Mouse (Mus musculus) heart, postnatal 10 days (tissue): ENCODE results near the gene Prkar2b. TPM values are rescaled to one million over a fixed set of nuclear protein-coding genes. Genes with fewer than 3 reads are reported as not detected.

ENCODE experiments used
- DNase-seq, 2 experiments: peaks; one replicate each; pipeline ENCODE4 v3.0.0; 2021
- intact Hi-C: fragments of 180-260 bp; cut with DNase I; formaldehyde crosslinking; loops from one replicate; pipeline ENCODE4 v1.15.1; 2025
- total RNA-seq, 2 experiments: library from RNA; stranded (reverse); gene quantifications; 2 replicates each; pipeline ENCODE4 v1.2.3; 2021

The Prkar2b gene
- total RNA-seq: 10 to 100 TPM; 15.3 to 51.6 TPM

DNA sequence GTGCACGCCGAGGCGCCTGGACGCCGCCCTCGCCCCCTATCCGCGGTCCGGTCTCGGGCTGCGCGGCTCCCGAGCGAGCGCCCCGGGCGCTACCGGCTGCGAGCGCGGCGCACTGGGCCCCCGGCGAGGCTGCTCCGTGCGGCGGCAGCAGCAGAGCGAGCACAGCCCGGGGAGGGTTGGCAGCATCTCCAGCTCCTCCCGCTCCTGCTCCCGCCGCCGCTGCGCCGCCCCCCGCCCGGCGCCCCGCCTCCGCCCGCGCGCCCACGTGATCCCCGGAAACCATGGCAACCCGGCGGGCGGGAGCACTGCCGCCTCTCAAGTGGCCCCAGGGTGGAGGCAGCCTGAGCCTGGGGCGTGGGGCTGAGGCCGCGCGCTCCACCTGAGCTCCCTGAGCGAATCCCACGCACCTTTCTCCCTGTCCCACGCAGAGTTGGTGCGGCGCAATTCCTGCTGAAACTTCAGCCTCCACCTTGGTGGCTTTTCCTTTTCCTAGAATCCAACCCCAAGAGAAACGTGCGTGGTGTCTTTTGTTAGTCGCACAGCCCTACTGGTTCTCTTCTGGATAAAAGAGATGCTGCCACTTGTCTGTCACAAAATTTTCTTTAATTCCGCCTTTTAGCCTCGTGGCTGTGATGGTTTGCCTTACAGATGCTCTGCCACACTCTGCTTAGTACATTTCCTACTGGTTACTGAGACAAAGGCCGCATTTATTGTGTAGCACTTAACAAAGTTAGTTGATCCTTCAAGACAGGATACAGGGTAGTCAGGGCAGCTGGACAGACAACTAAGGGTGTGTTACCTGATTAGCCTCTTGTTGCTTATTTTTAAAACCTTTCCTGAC is at the start of gene Prkar2b:
TSS of gene Prkar2b (minus strand) at position 207 of the 841 bp plus-strand sequence.
- DNase-seq: peak; percentile 88 to 91
- intact Hi-C loops: loop anchor here (2.0 kb wide), 1 partner anchor 83 kb away; no protein-coding TSS in a partner anchor

DNA sequence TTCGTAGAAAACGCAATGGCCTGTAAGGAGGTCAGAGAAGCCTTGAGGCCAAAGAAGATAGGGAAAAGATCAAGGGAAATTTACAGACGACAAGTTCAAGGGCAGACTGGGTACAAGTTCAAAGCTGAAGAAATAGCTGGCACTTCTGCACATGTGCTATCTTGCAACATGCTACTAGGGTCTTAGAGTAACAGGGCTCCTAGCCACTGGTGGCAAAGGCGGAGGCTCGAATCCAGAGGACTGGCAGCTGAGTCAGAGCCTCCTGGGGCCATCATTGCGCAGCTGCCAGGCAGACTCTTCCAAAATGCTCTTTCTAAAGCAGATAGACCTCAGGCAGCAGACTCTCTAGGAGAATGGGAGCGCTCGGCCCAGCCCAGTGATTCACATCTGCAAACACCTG is 48.1 kb upstream of the Prkar2b start:
- intact Hi-C loops: no loop called here
- no peak for DNase-seq

DNA sequence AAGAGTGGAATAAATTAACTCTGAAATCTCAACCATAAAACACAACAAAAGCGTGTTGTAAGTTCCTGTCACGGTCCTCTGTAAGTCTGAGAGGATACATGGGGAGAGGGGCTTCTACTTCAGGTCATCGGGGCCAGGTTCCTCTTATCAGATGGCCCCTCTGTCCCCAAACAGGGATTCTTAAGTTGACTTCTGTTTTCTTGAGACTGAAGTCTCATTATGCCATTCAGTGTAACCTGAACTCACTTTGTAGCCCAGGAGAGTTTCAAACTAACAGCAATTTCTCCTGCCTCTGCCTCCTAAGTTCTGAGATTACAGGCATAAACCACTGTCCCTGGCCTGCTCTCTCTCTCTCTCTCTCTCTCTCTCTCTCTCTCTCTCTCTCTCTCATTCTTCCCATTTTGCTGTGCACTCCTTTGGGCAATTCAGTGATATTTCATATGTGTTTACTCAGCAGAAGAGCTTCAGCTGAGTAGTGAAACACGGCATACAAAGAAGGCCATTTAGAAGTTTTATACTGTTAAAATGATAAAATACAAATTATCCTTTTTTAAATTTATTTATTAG is 43.9 kb upstream of the Prkar2b start:
- intact Hi-C loops: no loop called here
- no peak for DNase-seq

DNA sequence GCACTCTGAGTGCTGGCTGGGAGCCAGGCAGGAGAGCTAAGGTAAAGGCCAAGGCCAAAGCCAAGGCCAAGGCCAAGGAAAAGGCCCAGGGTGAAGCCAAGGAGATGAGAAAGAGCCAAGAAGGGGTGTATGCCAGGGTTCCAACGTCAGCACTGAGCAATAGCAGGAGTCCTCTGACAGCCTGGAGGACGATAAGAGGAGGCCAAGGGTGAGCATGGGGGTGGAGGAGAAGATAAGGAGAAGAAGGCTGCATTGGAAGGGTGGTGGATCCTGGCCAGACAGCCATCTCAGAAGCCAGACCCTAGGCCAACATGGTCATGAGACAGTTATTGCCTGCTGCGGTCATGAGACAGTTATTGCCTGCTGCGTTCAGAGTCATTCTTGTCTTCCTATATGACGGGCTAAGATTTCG is 43.4 kb upstream of the Prkar2b start:
- DNase-seq: peak; percentile 42 to 58
- intact Hi-C loops: no loop called here

DNA sequence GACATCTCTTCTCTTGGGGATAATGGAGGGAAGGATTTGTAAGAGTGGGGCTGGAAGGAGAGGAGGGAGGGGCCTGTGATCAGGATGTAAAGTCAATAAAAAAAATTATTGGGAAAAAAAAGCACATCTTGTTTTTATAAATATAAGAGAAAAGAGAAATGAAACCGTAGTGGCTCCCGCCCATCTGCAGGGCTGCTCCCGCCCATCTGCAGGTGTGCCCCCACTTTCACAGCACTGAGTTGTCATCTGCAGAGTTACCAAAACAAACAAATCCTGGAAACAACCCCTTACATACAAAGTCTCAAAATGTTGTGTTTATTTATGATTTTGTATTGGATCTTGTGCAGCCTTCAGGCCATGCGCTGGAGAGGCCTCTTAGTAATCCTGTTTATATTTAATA is 40.2 kb upstream of the Prkar2b start:
- no peak for DNase-seq
- intact Hi-C loops: no loop called here

DNA sequence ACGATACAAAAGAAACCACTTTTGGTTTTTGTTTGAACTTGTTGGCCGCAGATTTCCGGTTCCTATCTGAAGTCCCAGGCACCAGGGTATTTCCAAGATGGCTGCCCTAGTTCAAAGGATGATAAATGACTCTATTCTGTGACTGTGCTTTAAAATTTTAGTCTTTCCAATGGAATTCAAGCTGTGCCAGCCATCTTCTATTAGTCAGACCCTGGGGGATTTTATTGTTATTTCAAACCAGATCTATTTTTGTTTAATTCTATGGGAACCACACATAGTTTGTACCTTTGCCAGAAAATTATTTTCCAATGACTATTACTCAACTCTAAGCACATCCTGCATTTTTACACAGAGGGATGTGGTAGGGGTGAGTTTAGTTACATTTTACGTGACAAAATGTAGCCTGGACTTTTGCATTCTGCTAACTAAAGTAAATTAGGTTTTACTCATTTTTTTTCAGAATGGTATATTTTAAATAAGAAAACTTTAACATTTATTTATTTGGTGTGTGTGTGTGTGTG is 38.6 kb upstream of the Prkar2b start:
- intact Hi-C loops: no loop called here
- DNase-seq: no peak

DNA sequence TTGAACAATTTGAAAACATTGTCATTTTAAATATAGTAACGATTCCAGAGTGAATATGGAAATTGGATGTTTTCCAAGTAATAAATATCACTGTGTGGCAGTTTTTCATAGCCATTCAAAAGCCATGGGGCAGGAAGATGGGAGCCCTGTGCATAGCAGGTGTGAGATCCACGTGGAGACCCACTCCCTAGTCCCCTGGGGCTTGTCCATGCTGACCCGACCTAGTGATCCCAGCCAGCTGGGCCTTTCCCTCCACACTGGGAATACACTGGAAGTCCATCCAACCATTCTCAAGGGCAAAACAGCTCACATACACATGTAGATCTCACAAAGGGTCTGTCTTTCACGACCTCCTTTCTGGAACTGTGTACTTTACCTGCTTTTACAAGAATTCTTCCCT is 37.5 kb upstream of the Prkar2b start:
- intact Hi-C loops: no loop called here
- no peak for DNase-seq

DNA sequence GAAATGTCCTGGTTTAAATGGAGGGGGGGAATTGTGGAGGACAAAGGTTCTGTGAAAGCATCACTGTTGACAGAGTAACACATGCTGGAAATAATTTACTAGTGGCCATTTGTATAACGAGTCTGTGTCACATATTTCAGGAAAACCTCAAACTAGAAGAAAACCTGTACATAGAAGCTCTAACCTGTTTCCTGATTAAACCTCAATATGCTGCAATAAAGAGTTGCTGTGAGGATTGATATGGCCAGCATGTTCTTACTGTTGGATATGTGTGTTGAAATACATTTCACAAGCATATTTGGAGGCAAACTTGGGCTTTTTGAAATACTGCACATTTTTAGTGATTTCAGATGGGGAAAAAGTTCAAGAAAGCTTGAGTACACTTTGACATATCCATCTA is 36.0 kb upstream of the Prkar2b start:
- DNase-seq: no peak

DNA sequence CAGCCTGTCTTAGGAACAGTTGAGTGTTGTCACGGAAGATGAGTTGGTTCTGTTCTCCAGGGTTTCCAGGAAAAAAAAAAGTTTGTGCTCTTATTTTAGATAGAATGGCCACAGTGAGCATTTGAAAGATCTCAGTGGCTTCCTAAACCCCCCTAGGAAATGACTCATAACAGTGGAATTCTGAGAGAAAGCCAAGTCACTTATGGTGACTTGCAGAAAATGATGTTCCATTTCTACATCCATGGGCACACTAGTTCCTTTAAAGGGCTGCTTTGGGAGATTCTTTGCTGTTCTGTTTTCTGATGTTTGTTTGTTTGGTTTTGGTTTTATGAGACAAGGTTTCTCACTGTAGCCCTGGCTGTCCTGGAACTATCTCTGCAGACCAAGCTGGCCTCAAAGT is 34.1 kb upstream of the Prkar2b start:
- intact Hi-C loops: no loop called here
- DNase-seq: no peak

More for the DNA sequence above, 36.0 kb upstream of the Prkar2b start:
- intact Hi-C loops: no loop called here

DNA sequence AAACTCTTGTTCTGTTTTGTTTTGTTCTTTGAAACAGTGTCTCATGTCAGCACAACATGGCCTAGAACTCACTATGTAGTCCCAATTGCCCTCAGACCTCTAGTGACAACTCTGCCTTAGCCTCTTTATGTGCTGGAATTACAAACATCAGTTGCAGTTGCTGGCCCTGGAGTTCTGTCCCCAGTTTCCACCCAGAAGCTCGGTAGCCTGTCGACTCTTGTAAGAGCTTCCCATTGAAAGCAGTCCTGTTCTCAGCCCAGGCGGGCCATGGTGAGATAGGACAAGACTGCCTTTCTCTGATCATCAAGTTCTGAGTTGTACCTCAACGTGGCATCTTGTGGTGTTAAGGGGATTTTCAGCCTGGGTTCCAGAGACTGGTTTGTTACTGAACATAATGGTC is 31.4 kb upstream of the Prkar2b start:
- intact Hi-C loops: no loop called here
- DNase-seq: no peak

DNA sequence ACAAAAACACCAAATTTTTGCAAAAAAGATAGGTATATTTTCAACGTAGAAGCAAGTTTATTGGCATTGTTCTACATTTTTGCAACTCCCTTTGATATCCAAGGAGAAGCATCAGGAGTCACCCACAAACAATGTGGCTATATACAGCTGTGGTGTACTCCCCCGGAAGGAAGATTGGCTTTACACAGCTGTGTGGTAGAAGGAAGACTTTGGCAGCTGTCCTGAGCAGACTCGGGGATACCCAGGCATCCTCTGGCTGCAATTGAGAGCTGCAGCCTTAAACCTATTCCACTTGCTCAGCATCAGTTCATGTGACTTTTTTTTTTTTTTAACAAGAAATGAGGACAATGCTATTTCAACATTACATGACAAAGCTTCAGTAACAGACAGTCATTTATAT is 27.5 kb upstream of the Prkar2b start:
- no peak for DNase-seq
- intact Hi-C loops: no loop called here

DNA sequence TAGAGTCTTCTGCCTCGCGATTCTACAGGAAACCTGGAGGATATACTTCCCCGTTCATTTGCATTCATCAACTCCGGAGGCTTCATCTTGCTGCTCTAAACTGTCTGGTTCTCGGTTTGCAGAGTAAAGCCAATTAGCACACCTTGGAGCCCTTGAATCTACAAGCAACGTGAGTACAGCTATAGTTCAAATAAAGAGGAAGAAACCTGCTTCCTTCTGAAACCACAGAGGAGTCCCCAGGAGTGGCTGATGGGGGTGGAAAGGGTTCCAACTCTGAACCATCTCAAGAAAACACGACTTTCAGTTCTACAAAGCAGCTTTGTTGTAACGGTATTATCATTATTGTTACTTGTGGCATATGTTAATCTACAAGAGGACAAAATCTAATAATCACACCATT is 26.2 kb upstream of the Prkar2b start:
- intact Hi-C loops: no loop called here
- DNase-seq: no peak

DNA sequence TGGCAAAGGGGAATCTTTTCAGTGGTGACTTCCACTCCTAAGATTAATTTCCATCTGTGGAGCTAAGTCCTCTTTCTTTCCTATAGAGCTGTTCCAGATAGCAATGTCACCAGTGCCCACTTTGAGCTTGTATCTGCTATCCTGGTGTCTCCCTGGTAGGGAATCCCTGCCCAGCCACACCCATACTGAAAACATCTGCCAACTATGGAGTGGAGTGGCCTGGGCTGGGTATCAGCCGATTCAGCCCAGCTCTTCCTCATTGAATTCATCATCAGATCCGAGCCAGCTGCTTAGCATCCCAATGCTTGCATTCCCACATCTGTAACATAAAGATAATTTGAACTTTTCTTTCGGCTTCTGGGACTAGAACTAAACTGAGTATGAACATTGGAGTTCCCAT is 25.8 kb upstream of the Prkar2b start:
- no peak for DNase-seq
- intact Hi-C loops: no loop called here

DNA sequence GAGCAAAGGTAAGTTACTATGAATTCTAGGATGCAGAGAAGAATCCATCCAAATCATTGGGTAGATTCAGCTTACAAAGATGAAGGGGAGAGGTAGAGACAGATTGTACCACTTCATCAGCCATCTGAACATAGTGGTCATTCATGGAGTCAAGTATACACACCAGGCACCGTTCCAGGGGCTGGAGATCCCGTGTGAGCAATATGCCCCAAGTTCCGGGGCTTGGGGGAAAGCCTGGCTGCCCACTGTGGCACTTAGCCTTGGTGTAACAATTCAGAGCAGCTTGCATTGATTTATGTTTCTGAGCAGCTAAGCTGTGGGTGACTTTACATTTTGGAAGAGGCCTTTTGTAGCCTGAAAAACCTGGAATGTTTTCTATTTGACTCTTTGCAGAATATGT is 24.8 kb upstream of the Prkar2b start:
- intact Hi-C loops: no loop called here
- DNase-seq: no peak

DNA sequence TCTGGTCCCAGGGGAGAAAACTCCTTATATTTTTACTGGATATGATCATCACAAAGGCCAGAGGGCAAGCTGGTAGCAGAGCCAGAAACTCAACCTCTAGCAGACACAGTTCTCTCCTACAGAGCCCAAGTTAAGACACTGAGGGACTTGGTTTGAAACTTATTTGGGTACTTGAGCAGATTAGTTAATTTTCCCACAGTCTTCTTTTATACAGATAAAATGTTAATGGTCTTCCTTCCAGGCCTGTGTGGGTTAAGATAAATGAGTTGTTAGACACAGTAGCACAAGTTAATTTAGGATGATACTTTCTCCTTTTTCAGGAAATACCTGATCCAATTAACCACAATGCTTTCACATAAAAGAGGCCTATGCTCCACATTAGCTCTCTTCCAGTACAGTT is 24.1 kb upstream of the Prkar2b start:
- intact Hi-C loops: no loop called here
- no peak for DNase-seq

DNA sequence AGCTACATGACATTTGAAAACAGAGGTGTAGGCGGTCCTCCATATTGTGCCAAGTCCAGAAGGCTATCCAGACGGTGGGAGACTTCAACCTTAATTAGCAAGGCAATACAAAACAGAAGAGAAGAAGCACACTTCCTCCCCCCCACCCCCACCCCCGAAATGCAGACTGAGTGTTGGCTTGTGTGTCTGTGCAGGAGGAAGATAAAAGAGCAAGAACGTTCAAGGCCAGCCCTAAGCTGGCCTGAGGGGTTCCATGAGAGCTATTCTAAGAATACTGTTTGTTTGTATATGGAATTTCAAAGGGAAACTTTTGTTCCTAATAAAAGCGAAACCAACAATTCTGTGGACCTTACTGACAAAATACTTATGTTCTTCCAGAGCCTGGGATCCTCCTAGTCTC is 23.5 kb upstream of the Prkar2b start:
- no peak for DNase-seq
- intact Hi-C loops: no loop called here

DNA sequence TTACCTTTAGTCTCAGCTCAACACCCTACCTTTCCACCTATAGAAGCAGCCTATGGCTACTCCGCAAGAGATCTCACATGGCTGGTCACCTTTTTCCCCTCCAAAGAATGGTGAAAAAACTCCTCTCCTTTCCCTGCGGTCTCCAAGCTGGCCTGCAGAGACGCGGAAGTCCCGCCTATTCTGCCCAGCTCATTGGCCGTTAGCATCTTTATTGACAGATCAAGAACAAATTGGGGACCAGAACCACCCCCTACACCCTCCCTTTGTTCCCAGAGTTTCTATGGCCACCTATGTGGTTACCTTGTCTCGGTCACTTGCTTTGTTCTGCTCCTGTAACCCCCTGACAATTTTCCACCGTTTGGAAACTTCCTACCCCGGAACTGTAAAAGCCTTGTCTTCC is 19.6 kb upstream of the Prkar2b start:
- DNase-seq: no peak
- intact Hi-C loops: no loop called here

DNA sequence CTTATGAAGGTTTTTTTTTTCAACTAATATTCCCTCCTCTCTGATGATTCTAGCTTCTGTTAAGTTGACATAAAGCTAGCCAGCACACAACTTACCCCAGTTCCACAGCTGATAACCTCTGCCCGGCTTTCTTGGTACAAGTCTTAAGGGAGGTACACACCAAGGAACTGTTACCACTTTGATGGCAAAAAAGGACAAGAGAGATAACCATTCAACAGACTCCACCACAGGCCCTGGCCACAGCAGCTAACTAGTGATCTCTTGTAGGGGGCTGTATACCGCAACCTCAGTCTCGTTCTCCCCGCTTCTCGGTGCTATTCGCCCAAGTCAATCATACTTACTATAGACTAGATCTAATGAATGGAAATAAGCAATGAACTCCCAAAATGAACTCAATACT is 16.3 kb upstream of the Prkar2b start:
- intact Hi-C loops: no loop called here
- DNase-seq: no peak

DNA sequence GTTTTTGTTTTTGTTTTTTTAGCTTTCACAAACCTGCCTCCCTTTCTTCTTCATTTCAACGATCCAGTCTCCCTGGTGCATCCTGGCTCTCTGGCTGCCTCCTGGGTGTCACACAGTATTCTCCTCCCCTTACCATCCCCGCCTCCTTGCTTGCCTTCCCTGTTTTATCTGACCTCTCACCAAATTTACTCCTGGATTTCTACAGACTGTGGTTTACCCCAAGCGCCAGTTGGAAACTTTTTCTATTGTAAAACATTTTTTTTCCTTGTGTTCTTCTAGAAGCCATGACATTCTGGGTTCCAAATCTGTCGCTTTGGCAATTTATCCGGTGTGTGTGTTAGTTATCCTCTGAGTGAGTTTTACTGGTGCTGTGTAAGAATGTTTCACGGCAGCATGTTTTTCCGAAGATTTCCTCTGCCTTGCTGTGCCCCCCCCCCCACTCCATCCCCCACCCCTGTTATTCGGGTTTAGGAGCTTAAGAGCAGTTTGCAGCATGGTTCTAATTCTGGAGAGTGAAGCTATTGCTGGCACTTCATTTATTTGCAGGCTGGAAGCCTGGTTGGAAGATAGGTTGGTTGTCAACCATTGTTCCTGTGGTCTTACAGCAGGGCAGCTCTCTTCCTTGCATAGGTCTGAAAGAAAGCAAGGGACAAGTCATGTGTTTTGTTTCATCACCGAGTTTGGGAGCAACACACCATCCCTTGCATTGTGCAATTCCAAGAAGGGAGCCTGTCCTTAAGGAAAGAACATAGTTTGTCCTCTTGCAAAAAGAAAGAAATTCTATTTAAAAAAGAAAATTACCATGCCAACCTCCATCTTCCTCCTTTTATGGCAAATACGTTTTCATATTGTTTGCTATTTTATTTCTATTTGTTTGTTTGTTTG is 15.0 kb upstream of the Prkar2b start:
- intact Hi-C loops: no loop called here
- DNase-seq: no peak

DNA sequence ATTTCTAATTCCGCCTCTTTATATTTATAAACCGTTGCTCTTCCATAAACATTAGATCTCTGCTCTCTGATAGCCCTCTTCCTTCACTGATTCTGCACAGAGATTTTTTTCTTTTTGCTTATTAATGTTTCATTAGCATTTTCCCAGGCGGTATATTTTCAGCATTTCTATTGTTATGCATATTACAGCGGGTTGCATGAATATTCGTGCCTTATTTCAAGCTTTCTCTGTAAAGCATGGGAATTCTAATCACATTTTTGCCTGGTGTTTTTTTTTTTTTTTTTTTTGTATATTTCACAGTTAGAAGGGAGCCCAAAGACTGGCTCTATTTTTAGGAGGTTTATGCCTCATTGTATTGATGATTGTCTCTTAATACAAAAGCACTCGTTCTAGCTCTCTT is 13.2 kb upstream of the Prkar2b start:
- intact Hi-C loops: no loop called here
- no peak for DNase-seq

DNA sequence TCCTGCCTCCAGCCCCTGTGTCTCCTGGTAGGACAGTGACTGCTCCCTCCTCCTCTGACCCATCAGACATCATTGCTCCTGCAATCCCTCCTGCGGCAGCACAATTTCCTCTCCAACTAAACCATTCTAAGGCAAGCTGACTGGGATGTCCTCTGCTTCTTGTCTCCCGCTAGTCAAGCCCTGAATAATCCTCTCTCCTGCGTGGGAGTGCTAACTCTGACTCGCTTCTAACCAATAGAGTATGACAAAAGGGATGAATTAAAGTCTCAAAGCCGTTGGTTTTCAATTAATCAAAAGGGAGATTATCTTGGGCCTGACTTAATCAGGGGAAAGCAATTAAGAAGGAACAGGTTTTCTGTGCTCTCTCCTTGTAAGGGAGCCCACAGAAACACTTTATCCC is 4.9 kb upstream of the Prkar2b start:
- intact Hi-C loops: no loop called here
- no peak for DNase-seq
